Comparison of ENCODE assay signal across 28 mouse cellular contexts in genomic region chr6:143443446-143443845, GRCm38 (mm10).
"Had no signal": no experiment of that assay in that cellular context is flagged by ENCODE, and none has a peak within 500 bp of the region (broad histone marks: within the 10 kb centered on the region; RNA-seq: fewer than 3 reads in every experiment).

No protein-coding gene starts in this region.

- H3K4me1 ChIP-seq: heart, embryonic 12.5 days; heart, embryonic 13.5 days; heart, embryonic 15.5 days; hindbrain, embryonic 10.5 days; intestine, embryonic 15.5 days; kidney, embryonic 15.5 days had no signal

- H3K27ac ChIP-seq: heart, embryonic 13.5 days; heart, embryonic 15.5 days; hindbrain, embryonic 10.5 days; hindbrain, embryonic 12.5 days; hindbrain, embryonic 13.5 days; hindbrain, embryonic 14.5 days; hindbrain, embryonic 15.5 days; hindbrain, postnatal 0 days; intestine, embryonic 15.5 days; kidney, embryonic 15.5 days; kidney, postnatal 0 days; layer of hippocampus, adult 2 months; left cerebral cortex, adult 2 months had no signal

- H3K4me3 ChIP-seq: heart, embryonic 12.5 days; heart, embryonic 13.5 days; heart, embryonic 15.5 days; hindbrain, embryonic 10.5 days; hindbrain, embryonic 12.5 days; hindbrain, embryonic 13.5 days; hindbrain, embryonic 15.5 days; intestine, embryonic 15.5 days; kidney, embryonic 15.5 days; layer of hippocampus, adult 2 months; left cerebral cortex, adult 2 months had no signal

- H3K36me3 ChIP-seq: heart, embryonic 12.5 days; heart, embryonic 13.5 days; heart, embryonic 15.5 days; hindbrain, embryonic 10.5 days; hindbrain, embryonic 12.5 days; hindbrain, embryonic 13.5 days; hindbrain, embryonic 15.5 days; intestine, embryonic 15.5 days; kidney, embryonic 15.5 days had no signal

- H3K27me3 ChIP-seq: heart, embryonic 12.5 days; heart, embryonic 13.5 days; heart, embryonic 15.5 days; hindbrain, embryonic 12.5 days; hindbrain, embryonic 15.5 days; intestine, embryonic 15.5 days; kidney, embryonic 15.5 days had no signal

- DNase-seq: heart, postnatal 10 days; heart, postnatal 36 days; kidney, adult 11 months; kidney, adult 18-20 months; kidney, adult 2 months; kidney, adult 8-10 months; kidney, adult 9 months; kidney, postnatal 10 days; kidney, postnatal 14 days; kidney, postnatal 25 days; kidney, postnatal 36 days; kidney, postnatal 4 days; layer of hippocampus, adult 9-11 months; layer of hippocampus, postnatal 36 days had no signal

- H3K9me3 ChIP-seq: heart, embryonic 12.5 days; heart, embryonic 13.5 days; heart, embryonic 15.5 days; hindbrain, embryonic 10.5 days; hindbrain, embryonic 12.5 days; hindbrain, embryonic 13.5 days; hindbrain, embryonic 15.5 days; intestine, embryonic 15.5 days; kidney, embryonic 15.5 days had no signal
